8 mouse cellular contexts compared by ENCODE assay signal in genomic region chr8:84009876-84010275, GRCm38 (mm10). TPM values are rescaled to one million over a fixed set of nuclear protein-coding genes. Genes with fewer than 3 reads are reported as not detected.
DNase-seq lines count a peak whose midpoint lies in the region; ATAC-seq lines count a peak whose summit lies in the region.

No protein-coding gene starts in this region.

- peak; percentile 73 for DNase-seq in 416B (ENCODE audit: low read depth)
- DNase-seq in adrenal gland, postnatal 25 days, result peak; percentile 89
- DNase-seq in embryonic facial prominence, embryonic 14.5 days (ENCODE audit: low spot score), result peak; percentile 82
- DNase-seq in heart, embryonic 10.5 days (ENCODE audit: low spot score), result peak; percentile 92
- DNase-seq in kidney, postnatal 14 days, result peak; percentile 95
- peak; percentile 87 to 89 for DNase-seq in lung, adult 18-20 months
- DNase-seq in thymus, adult 18-20 months, result peak; percentile 51 to 62

- H3K27ac ChIP-seq in embryonic facial prominence, embryonic 14.5 days (replicated peaks; ENCODE audit: low read depth, low read length), result no peak overlapping the region
- H3K27ac ChIP-seq in heart, embryonic 10.5 days, result no peak overlapping the region

- peaks cover 19% of the 10 kb centered on the region for H3K4me1 ChIP-seq in embryonic facial prominence, embryonic 14.5 days (ENCODE audit: control insufficient read depth, insufficient read depth, low read length)
- peaks cover 35% of the 10 kb centered on the region for H3K4me1 ChIP-seq in heart, embryonic 10.5 days

- H3K4me2 ChIP-seq in embryonic facial prominence, embryonic 14.5 days (ENCODE audit: low read depth, low read length), result 0 out of 2 replicates have a peak overlapping the region, but pooled peaks have one; percentile 19

- peaks cover 43% of the 10 kb centered on the region for H3K27me3 ChIP-seq in embryonic facial prominence, embryonic 14.5 days (replicated peaks; ENCODE audit: control insufficient read depth, insufficient read depth, low read length)
- peaks cover 43% of the 10 kb centered on the region for H3K27me3 ChIP-seq in heart, embryonic 10.5 days (ENCODE audit: insufficient read depth, poor library complexity, severe bottlenecking)

- no peaks in the 10 kb centered on the region for H3K9me3 ChIP-seq in embryonic facial prominence, embryonic 14.5 days (ENCODE audit: control insufficient read depth, low read length)
- H3K9me3 ChIP-seq in heart, embryonic 10.5 days, result no peaks in the 10 kb centered on the region

- under 1% methylated on average over 11 of the region's 11 CpGs for WGBS in embryonic facial prominence, embryonic 14.5 days
- WGBS in heart, embryonic 10.5 days, result 2% methylated on average over 11 of the region's 11 CpGs

- H3K36me3 ChIP-seq in embryonic facial prominence, embryonic 14.5 days (ENCODE audit: control insufficient read depth, insufficient read depth, low read length), result no peaks in the 10 kb centered on the region
- H3K36me3 ChIP-seq in heart, embryonic 10.5 days, result no peaks in the 10 kb centered on the region

- ATAC-seq in embryonic facial prominence, embryonic 14.5 days (ENCODE audit: low read depth), result peak; percentile 50; the same call in 1 of the 2 replicates
- peak; percentile 75 for ATAC-seq in neutrophil, adult 5-6 weeks (ENCODE audit: extremely low read depth, insufficient number of reproducible peaks, low FRiP score, poor library complexity, severe bottlenecking)

- peak overlapping the region; percentile 54; the same call in 1 of the 2 replicates for H3K4me3 ChIP-seq in embryonic facial prominence, embryonic 14.5 days (ENCODE audit: low read depth, low read length)
- no peak overlapping the region for H3K4me3 ChIP-seq in heart, embryonic 10.5 days

- H3K9ac ChIP-seq in embryonic facial prominence, embryonic 14.5 days (ENCODE audit: low read depth, low read length), result no peak overlapping the region

RNA-seq across cellular contexts. Expression of gene 2210011C24Rik, which starts 2.1 kb away (rescaled TPM):
- total RNA-seq in adrenal gland, postnatal 25 days (2021), result not detected in 2 replicates
- polyA plus RNA-seq in embryonic facial prominence, embryonic 14.5 days (2014; fragmentation: Nextera tagmentation; extraction: Ambion mirVana), result 0.66 and 1.4 TPM in 2 replicates
- polyA plus RNA-seq in heart, embryonic 10.5 days (2016; fragmentation: Nextera tagmentation; extraction: Ambion mirVana), result 0.30 and 0.80 TPM in 2 replicates
- total RNA-seq in neutrophil, adult 5-6 weeks (2017), result not detected in 2 replicates

RNA-seq across cellular contexts. Expression of gene 1700067K01Rik, which starts 8.6 kb away (rescaled TPM):
- total RNA-seq in adrenal gland, postnatal 25 days (2021), result 0.67 TPM in 1 of 2 replicates, not detected in the other
- polyA plus RNA-seq in embryonic facial prominence, embryonic 14.5 days (2014; fragmentation: Nextera tagmentation; extraction: Ambion mirVana), result 0.77 and 1.1 TPM in 2 replicates
- 0.27 and 0.95 TPM in 2 replicates for polyA plus RNA-seq in heart, embryonic 10.5 days (2016; fragmentation: Nextera tagmentation; extraction: Ambion mirVana)
- 0.86 and 2.4 TPM in 2 replicates for total RNA-seq in neutrophil, adult 5-6 weeks (2017)

RNA-seq across cellular contexts. Expression of gene Palm3, which starts 11.4 kb away (rescaled TPM):
- 0.76 and 1.4 TPM in 2 replicates for total RNA-seq in adrenal gland, postnatal 25 days (2021)
- polyA plus RNA-seq in embryonic facial prominence, embryonic 14.5 days (2014; fragmentation: Nextera tagmentation; extraction: Ambion mirVana), result 3.3 and 3.6 TPM in 2 replicates
- 4.9 and 7.4 TPM in 2 replicates for polyA plus RNA-seq in heart, embryonic 10.5 days (2016; fragmentation: Nextera tagmentation; extraction: Ambion mirVana)
- total RNA-seq in neutrophil, adult 5-6 weeks (2017), result 0.25 and 0.35 TPM in 2 replicates

RNA-seq across cellular contexts. Expression of gene Samd1, which starts 12.4 kb away (rescaled TPM):
- total RNA-seq in adrenal gland, postnatal 25 days (2021), result 44.8 and 49.8 TPM in 2 replicates
- 15.9 and 18.5 TPM in 2 replicates for polyA plus RNA-seq in embryonic facial prominence, embryonic 14.5 days (2014; fragmentation: Nextera tagmentation; extraction: Ambion mirVana)
- polyA plus RNA-seq in heart, embryonic 10.5 days (2016; fragmentation: Nextera tagmentation; extraction: Ambion mirVana), result 5.0 and 10.7 TPM in 2 replicates
- 42.8 and 44.8 TPM in 2 replicates for total RNA-seq in neutrophil, adult 5-6 weeks (2017)

RNA-seq across cellular contexts. Expression of gene Il27ra, which starts 32.5 kb away (rescaled TPM):
- total RNA-seq in adrenal gland, postnatal 25 days (2021), result 2.5 and 3.6 TPM in 2 replicates
- polyA plus RNA-seq in embryonic facial prominence, embryonic 14.5 days (2014; fragmentation: Nextera tagmentation; extraction: Ambion mirVana), result 1.5 and 1.8 TPM in 2 replicates
- polyA plus RNA-seq in heart, embryonic 10.5 days (2016; fragmentation: Nextera tagmentation; extraction: Ambion mirVana), result 1.4 and 2.6 TPM in 2 replicates
- 47.3 and 47.8 TPM in 2 replicates for total RNA-seq in neutrophil, adult 5-6 weeks (2017)
